Mouse (Mus musculus) stomach, postnatal 0 days (tissue): ENCODE measurements around the gene Appl1.

ENCODE experiments used
- CTCF ChIP-seq: IDR thresholded peaks from 2 replicates; pipeline ENCODE4 v1.5.1; 2016; ENCODE audit warnings: antibody characterized with exemption, low read depth, mild to moderate bottlenecking, moderate library complexity
- EP300 ChIP-seq: optimal IDR thresholded peaks from 2 replicates; pipeline ENCODE3; 2016; ENCODE audit warnings: antibody characterized with exemption

DNA sequence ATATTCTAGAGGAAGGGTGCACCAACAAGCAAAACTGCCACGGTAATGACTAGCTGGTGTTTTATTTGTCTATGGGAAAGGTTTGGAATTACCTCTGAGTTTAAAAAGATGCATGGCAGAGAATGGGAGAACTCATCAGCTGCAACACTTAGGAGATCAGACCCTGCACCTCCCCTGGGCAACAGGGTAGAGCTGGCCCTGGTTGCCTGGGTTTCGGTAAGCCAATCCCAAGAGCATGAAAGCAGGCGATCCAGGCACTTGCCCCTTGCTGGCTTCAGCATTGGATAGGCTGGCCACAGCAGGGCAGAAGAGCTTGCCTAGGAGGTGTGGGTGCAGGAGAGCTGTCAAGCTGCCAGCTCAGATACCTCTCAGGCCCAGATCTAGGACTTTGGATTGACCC is 8.8 kb upstream of the Appl1 start:
- TF ChIP-seq CTCF (no peak), EP300 (no peak)
